Mouse (Mus musculus) E14TG2a.4 (cell line): ENCODE measurements around the gene Rbl1.
A peak's percentile ranks its signal among the peaks of the same experiment; 100 is the strongest.

Source experiments
- H3K27me3 ChIP-seq: 2 replicates; pipeline ENCODE4 v1.6.1; 2014; ENCODE audit warnings: low read length, control low read depth; ENCODE audit not compliant: insufficient read depth
- H3K36me3 ChIP-seq: 2 replicates; pipeline ENCODE4 v1.6.1; 2014; ENCODE audit warnings: low read length, control low read depth; ENCODE audit not compliant: insufficient read depth
- H3K4me1 ChIP-seq: replicated peaks from 2 replicates; pipeline ENCODE4 v1.6.1; 2014; ENCODE audit warnings: low read depth, low read length, control low read depth
- H3K4me3 ChIP-seq: replicated peaks from 2 replicates; pipeline ENCODE4 v1.5.1; 2014; ENCODE audit warnings: mild to moderate bottlenecking, low read length
- H3K9me3 ChIP-seq: 2 replicates; pipeline ENCODE4 v1.6.1; 2014; ENCODE audit warnings: low read length, control low read depth
- CTCF ChIP-seq: conservative IDR thresholded peaks from 2 replicates; pipeline ENCODE4 v1.5.1; 2014; ENCODE audit warnings: low read length
- NANOG ChIP-seq: IDR thresholded peaks from 2 replicates; pipeline ENCODE4 v1.6.1; 2014; ENCODE audit warnings: borderline replicate concordance, low read length, mixed read lengths
- POU5F1 ChIP-seq: IDR thresholded peaks from 2 replicates; pipeline ENCODE4 v1.6.1; 2014; ENCODE audit warnings: low read length, borderline replicate concordance

Gene Rbl1

DNA sequence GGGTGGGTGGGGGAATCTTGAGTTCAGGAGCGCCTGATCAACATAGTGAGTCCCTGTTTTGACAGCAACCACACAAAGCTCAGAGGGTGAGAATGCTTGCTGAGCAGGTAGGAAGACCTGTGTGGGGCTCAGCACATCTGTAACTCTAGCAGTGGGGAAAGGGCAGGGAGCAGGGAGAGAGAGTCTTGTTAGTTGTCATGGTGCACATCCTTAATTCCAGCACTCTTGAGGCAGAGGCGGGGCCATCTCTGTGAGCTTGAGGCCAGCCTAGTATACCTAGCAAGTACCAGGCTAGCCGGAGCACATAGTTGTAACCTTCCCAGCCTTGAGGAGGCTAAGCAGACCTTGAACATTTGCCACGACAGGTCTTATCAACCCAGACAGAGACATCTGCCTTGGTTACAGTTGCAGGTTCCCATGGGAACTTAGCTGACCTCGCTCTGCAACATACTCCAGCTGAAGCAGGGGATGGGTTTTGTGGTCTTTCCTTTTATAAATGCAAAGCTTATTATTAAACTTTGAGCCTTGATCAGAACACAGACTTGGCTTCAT is 65.0 kb downstream of the Rbl1 start:
- H3K27me3 ChIP-seq: peaks cover 3% of the 10 kb centered on the region; the same call in 1 of the 2 replicates
- H3K36me3 ChIP-seq: no peaks in the 10 kb centered on the region

DNA sequence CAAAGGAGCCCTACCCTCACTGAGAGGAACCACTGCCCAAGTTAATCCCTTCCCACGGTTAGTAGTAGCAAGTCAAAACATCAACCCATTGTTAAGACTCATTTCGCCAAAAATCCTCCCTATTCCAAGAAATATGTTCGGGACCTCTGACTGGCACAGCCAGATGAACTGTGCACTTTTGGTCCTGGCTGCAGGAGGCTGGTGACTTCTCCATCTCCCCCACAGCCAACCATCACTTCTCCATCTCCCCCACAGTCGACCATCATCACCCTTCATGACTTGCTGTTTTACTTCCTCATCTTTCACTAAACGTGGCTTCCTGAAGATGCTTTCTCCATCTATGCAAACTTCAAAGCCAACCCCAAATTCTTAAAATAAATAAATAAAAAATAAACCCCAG is 65.5 kb downstream of the Rbl1 start:
- no peaks in the 10 kb centered on the region for H3K36me3 ChIP-seq
- TF ChIP-seq NANOG: no peak
- no peak for TF ChIP-seq CTCF
- no peak for TF ChIP-seq POU5F1
- no peak overlapping the region for H3K4me3 ChIP-seq
- peaks cover 6% of the 10 kb centered on the region; the same call in 1 of the 2 replicates for H3K27me3 ChIP-seq
- no peaks in the 10 kb centered on the region for H3K9me3 ChIP-seq
- peaks cover 16% of the 10 kb centered on the region for H3K4me1 ChIP-seq

More for the DNA sequence above, 65.0 kb downstream of the Rbl1 start:
- no peak for TF ChIP-seq CTCF
- TF ChIP-seq POU5F1: no peak
- no peak for TF ChIP-seq NANOG
- no peak overlapping the region for H3K4me3 ChIP-seq
- H3K4me1 ChIP-seq: peaks cover 16% of the 10 kb centered on the region
- no peaks in the 10 kb centered on the region for H3K9me3 ChIP-seq

DNA sequence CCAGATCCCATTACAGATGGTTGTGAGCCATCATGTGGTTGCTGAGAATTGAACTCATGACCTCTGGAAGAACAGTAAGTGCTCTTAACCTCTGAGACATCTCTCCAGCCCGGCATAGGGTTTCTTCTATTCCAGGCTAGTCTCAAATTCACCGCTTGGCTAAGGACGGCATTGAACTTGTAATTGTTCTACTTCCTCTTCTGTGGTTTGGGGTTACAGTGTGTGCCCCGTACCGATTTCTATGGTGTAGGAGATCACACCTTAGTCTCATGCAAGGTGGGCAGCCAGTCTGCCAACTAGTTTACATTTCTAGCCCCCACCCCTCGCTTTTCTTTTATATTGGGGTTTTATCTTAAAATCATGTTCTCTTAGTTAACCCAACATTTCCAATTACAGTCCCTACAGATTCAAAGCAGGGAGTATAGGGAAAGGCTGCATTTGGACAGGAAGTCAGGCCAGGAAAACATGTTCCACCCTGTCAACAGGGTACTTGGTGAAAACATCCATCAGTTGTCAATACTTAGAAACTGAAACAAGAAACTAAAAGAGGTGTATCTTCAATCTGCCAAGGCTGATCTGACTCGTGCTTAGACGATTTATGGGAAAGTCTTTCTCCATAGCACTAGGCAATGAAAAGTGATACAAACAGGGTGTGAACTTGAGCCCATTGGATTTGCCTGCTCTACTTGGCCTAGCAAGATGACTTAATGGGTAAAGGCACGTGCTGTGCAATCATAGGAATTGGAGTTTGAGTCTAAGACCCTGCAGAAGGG is 66.2 kb downstream of the Rbl1 start:
- Histone ChIP-seq H3K9me3 (no peaks in the 10 kb centered on the region), H3K36me3 (no peaks in the 10 kb centered on the region), H3K4me1 (peaks cover 19% of the 10 kb centered on the region), H3K27me3 (peaks cover 6% of the 10 kb centered on the region; the same call in 1 of the 2 replicates), H3K4me3 (no peak overlapping the region)
- no peak for TF ChIP-seq POU5F1
- no peak for TF ChIP-seq NANOG
- TF ChIP-seq CTCF: no peak

DNA sequence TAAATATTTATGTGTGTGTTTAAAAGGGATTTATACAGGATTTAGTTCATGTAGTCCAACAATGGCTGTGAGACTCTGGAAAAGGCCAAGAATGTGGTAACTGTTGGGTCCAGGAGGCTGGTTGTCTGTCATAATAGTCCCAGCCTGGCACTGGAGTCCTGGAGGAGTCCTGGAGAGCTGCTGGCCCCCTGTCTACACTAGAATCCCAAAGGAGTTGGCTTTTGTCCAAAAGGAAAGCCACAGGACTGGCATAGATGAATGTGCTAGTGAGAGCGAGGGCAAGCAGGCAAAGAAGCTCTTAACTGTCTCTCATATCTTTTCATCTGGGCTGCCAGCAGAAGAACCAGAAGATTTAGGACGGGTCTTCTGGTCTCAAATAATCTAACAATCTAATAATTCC is 67.7 kb downstream of the Rbl1 start:
- Histone ChIP-seq H3K4me3 (no peak overlapping the region), H3K4me1 (peaks cover 19% of the 10 kb centered on the region), H3K9me3 (no peaks in the 10 kb centered on the region), H3K27me3 (peaks cover 6% of the 10 kb centered on the region; the same call in 1 of the 2 replicates), H3K36me3 (no peaks in the 10 kb centered on the region)
- TF ChIP-seq NANOG (no peak), POU5F1 (no peak), CTCF (no peak)

DNA sequence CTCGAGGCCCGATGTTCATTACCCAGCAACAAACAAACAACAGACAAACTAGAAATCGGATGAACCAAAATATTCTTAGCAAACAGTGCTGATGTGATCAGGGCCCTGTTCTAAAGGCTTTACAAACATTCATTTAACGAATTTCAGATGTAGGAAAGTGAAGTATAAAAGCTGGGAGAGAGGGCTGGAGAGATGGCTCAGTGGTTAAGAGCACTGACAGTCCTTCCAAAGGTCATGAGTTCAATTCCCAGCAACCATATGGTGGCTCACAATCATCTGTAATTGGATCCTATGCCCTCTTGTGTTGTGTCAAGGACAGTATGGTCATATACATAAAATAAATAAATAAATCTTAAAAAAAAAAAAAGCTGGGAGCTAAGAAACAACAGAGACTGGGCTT is 68.2 kb downstream of the Rbl1 start:
- no peak overlapping the region for H3K4me3 ChIP-seq
- H3K27me3 ChIP-seq: peaks cover 6% of the 10 kb centered on the region; the same call in 1 of the 2 replicates
- no peaks in the 10 kb centered on the region for H3K9me3 ChIP-seq
- H3K4me1 ChIP-seq: peaks cover 19% of the 10 kb centered on the region
- no peaks in the 10 kb centered on the region for H3K36me3 ChIP-seq
- no peak for TF ChIP-seq POU5F1
- no peak for TF ChIP-seq CTCF
- TF ChIP-seq NANOG: no peak

DNA sequence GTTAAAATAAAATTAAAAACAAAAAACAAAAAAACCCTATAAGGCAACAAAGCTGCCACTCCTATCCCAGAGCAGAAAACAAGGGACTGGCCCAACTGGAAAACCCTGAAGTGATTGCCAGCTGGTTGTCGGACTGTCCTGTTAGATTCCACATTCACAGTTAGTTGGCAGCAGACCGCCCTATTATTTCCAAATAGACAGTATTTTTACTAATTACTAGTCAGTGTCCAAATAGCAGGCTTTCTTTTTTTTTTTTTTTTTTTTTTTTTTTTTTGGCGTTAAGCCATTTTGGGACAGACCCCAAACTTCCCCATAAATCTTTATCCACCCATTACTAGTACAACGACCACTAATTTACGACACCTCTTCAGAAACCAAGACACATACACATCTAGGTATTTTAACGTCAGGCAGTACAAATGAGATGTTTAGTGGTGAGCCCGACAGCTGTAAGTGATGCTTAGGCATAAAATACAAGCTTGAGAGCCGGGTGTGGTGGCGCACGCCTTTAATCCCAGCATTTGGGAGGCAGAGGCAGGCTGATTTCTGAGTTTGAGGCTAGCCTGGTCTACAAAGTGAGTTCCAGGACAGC is 68.7 kb downstream of the Rbl1 start:
- Histone ChIP-seq H3K9me3 (no peaks in the 10 kb centered on the region), H3K36me3 (no peaks in the 10 kb centered on the region), H3K4me3 (peak overlapping the region; percentile 90), H3K4me1 (peaks cover 19% of the 10 kb centered on the region), H3K27me3 (peaks cover 6% of the 10 kb centered on the region; the same call in 1 of the 2 replicates)
- TF ChIP-seq NANOG (no peak), CTCF (no peak), POU5F1 (no peak)

DNA sequence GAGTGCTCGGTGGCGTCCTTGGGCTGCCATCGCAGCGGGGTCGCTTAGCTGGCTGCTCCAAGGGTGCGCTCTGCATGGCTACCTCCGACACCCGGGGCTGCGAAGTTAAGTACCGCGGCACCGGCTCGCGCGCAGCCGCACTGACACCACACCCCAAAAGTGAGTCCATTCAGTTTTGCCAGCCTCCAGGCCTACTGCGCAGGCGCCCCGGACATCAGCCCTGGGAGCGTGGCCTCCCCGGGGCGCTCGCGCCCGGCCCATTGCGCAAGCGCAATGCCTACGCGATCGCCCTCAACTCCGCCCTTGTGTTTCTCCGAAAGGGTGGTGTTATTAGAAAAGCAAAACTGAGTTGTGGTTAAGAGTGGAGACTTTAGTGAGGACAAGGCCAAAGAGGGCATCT is 69.3 kb downstream of the Rbl1 start, which contains the start of gene Samhd1:
TSS of gene Samhd1 (minus strand) at position 252 of the 400 bp plus-strand sequence.
- Histone ChIP-seq H3K4me1 (peaks cover 19% of the 10 kb centered on the region), H3K4me3 (peak within 1 kb of the TSS; percentile 90), H3K36me3 (no peaks in the 10 kb centered on the region), H3K27me3 (peaks cover 6% of the 10 kb centered on the region; the same call in 1 of the 2 replicates), H3K9me3 (no peaks in the 10 kb centered on the region)
- no peak for TF ChIP-seq CTCF
- TF ChIP-seq NANOG: no peak
- TF ChIP-seq POU5F1: no peak

DNA sequence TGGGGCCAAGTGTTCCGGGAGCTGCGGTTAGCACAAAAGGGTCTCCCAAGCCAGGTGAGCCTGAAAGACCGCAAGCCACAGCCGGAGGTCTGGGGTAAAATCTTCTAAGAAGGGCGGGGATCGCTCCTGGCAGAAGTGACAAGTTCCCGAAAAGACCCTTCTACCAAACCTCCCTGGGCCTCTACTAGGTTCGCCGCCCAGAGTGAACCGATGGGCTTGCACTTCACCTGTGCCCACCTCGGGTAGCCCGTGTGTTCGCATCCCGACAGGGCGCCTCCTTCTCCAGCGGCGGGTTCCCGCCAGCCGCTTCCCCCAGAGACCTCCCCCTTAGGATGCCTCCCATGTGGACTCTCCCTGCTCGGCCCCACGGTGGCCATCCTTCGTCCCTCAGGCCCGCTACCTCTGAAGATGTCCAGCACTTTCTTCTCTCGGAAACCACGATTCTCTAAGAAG is 69.8 kb downstream of the Rbl1 start:
- Histone ChIP-seq H3K36me3 (no peaks in the 10 kb centered on the region), H3K27me3 (peaks cover 6% of the 10 kb centered on the region; the same call in 1 of the 2 replicates), H3K4me3 (peak overlapping the region; percentile 90), H3K4me1 (peaks cover 19% of the 10 kb centered on the region), H3K9me3 (no peaks in the 10 kb centered on the region)
- no peak for TF ChIP-seq CTCF
- no peak for TF ChIP-seq NANOG
- no peak for TF ChIP-seq POU5F1
